Mouse (Mus musculus) pancreas, adult 10 weeks (tissue): ENCODE measurements around the gene Abhd8. TPM values are rescaled to one million over a fixed set of nuclear protein-coding genes. Genes with fewer than 3 reads are reported as not detected.

ENCODE experiments used
- polyA plus RNA-seq: library from polyadenylated mRNA; stranded (reverse); fragments of 350-450 nt; fragmentation: Illumina TruSeq; extraction: RNeasy Lipid Tissue Mini Kit (QIAGEN cat#74804); gene quantifications from one replicate; pipeline ENCODE4 v1.2.3, GENCODE M21; 2015; ENCODE audit warnings: low read depth, low replicate concordance; ENCODE audit not compliant: insufficient read depth

The Abhd8 gene
- 4.1 TPM for polyA plus RNA-seq

DNA sequence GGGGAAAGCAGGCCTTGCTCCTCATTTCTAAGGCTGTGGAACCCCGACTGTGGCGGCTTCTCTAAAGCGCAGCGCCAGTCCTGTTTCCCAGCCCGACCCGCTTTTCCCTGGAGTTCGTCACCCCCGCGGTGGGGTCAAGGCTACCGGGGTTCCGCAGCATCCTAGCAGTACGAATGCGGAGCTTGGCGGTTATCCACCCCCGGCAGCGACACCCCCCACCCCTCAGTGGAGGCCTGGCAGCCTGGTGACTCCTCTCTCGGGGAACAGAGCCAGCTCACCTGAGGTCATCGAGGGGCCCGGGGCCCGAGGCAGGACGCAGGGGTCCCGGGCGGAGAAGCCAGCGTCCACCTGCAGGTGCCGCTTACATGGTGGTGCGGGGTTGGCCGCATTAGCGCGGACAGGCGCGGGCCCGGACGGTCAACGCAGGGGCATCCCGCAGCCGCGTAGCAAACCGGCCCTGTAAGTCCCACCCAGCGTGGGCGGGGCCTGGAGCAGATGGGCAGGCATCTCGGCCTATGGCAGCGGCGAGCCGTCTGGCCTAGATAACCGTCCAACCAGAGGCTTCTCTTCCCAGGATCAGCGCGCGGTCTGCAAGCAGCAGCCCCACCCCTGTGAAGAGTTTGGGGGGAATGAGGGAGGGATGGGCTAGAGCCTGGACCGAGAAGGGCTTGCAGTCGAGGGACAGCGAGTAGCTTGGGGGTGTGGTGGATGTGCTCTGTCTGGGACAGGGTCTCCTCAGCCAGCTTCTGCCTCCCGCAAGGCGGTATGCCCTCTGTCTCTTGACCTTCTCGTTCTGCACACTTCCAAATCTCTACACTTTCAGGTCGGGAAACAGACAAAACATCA, at the start of gene Abhd8:
Gene Abhd8, minus strand, starts transcription at position 468 of the 846 bp plus-strand sequence.

DNA sequence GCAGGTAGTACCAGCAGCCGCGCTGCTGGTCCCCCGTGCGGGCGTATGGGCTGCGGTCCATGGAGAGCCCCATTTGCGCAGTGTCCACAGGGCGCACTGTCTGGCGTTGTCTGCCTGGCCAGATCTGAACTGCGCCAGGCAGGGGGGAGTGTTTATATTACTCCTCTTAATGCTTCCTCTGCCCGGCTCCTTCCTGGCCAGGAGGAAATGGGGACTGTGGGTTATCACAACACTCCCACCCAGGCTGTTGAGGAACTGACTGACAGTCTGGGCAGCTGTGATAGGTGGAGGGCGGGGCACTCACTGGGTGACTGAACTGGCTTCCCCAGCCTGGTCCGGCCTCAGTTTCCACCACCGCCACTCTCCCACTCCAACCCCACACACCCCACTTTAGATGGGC, 48.2 kb upstream of the Abhd8 start, which contains the start of gene Plvap:
Gene Plvap, minus strand, starts transcription at position 109 of the 400 bp plus-strand sequence.

DNA sequence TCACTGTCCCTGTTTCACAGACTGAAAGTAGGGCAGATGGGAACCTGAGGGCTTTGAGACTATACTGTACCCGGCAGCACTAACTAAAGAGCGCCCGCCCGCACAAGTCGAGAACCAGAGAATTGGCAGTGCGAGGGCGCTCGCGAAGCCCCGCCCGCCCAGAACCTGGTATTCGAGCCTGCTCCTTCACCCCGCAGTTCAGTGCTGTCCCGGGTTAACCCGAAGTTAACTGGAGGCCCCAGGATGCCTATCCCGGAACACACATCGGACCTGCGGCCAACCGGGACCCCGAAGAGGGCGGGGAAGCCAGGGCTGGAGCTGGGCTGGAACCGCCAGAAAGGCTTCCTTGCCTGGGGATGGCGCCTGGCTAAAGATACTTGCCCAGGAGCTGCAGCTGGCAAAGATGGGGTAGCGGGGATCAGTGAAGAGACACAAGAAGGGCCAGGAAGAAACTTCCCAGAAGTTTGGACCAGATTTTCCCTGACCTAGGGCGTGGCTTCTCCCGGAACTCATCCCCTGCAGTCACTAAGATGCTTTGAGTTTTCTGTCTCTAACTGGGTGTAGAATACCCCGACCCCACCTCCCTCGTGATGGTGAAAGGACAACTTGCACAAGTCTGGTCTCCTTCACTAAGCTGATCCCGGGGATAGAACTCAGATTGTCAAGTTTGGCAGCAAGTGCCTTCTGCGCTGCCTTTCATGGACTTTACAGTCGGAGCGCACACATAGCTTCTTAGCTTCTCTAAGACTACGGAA, 24.4 kb upstream of the Abhd8 start, which contains the start of gene Gtpbp3:
Gene Gtpbp3, plus strand, starts transcription at position 413 of the 755 bp plus-strand sequence.

DNA sequence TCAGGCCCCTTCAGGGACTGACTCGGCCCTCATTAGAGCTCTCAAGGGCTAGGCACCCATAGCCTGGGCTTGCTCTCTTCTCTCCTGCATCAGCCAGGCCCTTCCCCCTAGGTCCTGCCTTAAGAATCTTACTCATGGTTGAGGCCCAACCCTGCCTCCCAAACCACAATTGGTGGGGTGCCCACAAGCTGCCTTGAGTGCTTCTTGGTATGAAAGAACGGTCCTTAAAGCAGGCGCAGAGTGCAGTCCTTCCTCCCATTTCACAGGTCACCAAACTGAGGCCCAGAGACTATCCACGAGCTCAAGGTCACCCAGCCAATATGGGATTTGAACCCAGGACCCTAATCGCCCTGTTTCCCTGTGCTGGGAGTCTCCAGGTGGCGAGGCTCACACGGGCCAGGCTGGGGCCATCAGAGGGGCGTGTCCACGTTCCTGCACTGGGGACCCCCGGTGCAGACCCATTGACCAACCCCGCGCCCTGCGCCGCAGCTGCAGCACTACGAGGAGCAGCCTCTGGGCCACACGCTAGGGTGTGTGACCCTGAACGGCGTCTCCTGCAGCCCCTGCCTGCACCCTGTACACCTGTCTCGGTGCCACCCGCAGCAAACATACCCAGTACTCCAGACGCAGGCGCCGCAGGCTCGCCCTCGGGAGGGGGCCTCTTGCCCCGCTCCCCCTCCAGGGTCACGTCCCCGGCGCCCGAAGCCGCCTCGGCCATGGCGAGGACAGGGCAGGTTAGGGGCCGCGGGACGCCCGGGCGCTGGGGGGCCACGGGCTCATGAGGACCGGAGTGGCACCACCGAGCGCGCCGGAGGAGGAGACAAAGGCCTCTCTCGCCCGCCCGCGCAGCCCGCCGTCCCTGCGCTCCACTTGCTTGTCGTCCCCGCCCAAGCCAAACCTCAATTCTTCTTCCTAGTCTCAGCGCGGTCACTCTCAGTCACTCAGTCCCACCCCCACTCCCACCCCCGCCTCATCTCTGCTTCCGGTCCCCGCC, 22.0 kb upstream of the Abhd8 start, which contains the start of gene Ano8:
Gene Ano8, minus strand, starts transcription at position 822 of the 994 bp plus-strand sequence.

GRCm38 (mm10) chr8:71468916-71469315, 5.5 kb upstream of the Abhd8 start, which contains the start of gene Dda1:
Dda1 (plus strand) TSS chr8:71469199.

DNA sequence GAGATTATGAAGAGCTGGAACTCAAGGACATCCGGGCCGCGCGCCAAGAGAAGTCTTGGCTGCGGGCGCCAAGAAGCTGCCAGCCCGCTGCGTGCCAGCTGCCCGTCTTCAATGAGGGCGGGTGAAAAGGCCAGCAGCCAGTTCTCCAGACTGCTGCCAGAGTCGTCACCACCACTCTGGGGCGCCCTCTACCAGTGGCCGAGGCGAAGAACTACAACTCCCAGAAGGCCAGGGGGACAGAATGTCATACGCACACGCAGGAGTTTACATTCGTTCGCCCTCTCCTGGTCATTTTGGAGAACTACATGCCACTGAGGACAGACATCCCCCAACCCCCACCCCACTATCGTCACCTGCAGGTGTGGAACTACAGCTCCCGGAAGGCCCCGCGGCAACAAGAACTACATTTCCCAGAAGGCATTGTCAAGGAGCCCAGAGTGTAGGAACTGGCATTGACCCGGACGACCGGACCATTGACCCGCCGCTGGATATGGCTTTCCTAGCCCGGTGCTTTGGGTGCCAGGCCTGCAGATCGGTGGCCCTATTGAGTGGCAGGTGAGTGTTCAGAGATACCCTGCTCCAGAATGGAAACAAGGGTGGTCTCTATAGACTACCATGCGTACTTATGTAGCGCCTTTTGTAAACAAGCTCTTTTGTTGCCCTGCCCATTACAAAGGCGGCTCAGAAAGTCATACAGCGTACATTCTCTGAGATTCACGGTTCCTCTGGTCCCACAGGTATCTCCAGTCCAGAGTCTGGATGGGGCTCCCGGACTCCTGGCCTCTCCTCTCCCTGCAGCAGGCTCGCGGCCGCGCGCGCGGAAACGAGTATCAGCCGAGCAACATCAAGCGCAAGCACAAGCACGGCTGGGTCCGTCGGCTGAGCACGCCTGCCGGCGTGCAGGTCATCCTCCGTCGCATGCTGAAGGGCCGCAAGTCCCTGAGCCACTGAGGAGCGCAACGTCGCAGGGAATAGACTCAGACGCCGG, 1.4 kb upstream of the Abhd8 start, which contains the start of gene Mrpl34:
Gene Mrpl34, plus strand, starts transcription at position 447 of the 988 bp plus-strand sequence.

Other genes starting within 250 kb of the Abhd8 start
- 10.9 TPM for gene Myo9b, start 190.9 kb downstream of the Abhd8 start, polyA plus RNA-seq
- 2.2 TPM for gene Haus8, start 190.7 kb downstream of the Abhd8 start, polyA plus RNA-seq
- gene Use1, start 96.8 kb downstream of the Abhd8 start, polyA plus RNA-seq: 66.0 TPM
- gene Ocel1, start 92.4 kb downstream of the Abhd8 start, polyA plus RNA-seq: 4.2 TPM
- 19.9 TPM for gene Nr2f6, start 81.7 kb downstream of the Abhd8 start, polyA plus RNA-seq
- 21.8 TPM for gene Ushbp1, start 67.9 kb downstream of the Abhd8 start, polyA plus RNA-seq
- 24.6 TPM for gene Babam1, start 66.8 kb downstream of the Abhd8 start, polyA plus RNA-seq
- not detected for gene Ankle1, start 57.6 kb downstream of the Abhd8 start, polyA plus RNA-seq
- 18.8 TPM for gene Mrpl34, start 1.3 kb upstream of the Abhd8 start, polyA plus RNA-seq
- gene Dda1, start 5.5 kb upstream of the Abhd8 start, polyA plus RNA-seq: 13.0 TPM
- gene Ano8, start 22.3 kb upstream of the Abhd8 start, polyA plus RNA-seq: 4.7 TPM
- gene Gtpbp3, start 24.4 kb upstream of the Abhd8 start, polyA plus RNA-seq: 7.9 TPM
- 236 TPM for gene Plvap, start 48.1 kb upstream of the Abhd8 start, polyA plus RNA-seq
- not detected for gene Ccdc194, start 62.1 kb upstream of the Abhd8 start, polyA plus RNA-seq
- gene Bst2, start 73.8 kb upstream of the Abhd8 start, polyA plus RNA-seq: 43.2 TPM
- 48.0 TPM for gene Mvb12a, start 79.3 kb upstream of the Abhd8 start, polyA plus RNA-seq
- gene Tmem221, start 95.2 kb upstream of the Abhd8 start, polyA plus RNA-seq: 3.8 TPM
- gene Nxnl1, start 102.9 kb upstream of the Abhd8 start, polyA plus RNA-seq: not detected
- gene Slc27a1, start 105.2 kb upstream of the Abhd8 start, polyA plus RNA-seq: 33.1 TPM
- 39.9 TPM for gene Pgls, start 128.5 kb upstream of the Abhd8 start, polyA plus RNA-seq
- gene Fam129c, start 134.0 kb upstream of the Abhd8 start, polyA plus RNA-seq: 1.00 TPM
- gene Colgalt1, start 147.3 kb upstream of the Abhd8 start, polyA plus RNA-seq: 17.5 TPM
- 2.6 TPM for gene Unc13a, start 208.1 kb upstream of the Abhd8 start, polyA plus RNA-seq
- 4.8 TPM for gene Jak3, start 212.6 kb upstream of the Abhd8 start, polyA plus RNA-seq
- gene Insl3, start 225.6 kb upstream of the Abhd8 start, polyA plus RNA-seq: not detected
- 2.7 TPM for gene B3gnt3, start 238.1 kb upstream of the Abhd8 start, polyA plus RNA-seq